Mouse (Mus musculus): Measurements from ENCODE around the gene Eif2b3. TPM values are rescaled to one million over a fixed set of nuclear protein-coding genes. Genes with fewer than 3 reads are reported as not detected.

The Eif2b3 gene
- polyA plus RNA-seq, 1 experiment from 2014 or later, result 44.1 TPM

DNA sequence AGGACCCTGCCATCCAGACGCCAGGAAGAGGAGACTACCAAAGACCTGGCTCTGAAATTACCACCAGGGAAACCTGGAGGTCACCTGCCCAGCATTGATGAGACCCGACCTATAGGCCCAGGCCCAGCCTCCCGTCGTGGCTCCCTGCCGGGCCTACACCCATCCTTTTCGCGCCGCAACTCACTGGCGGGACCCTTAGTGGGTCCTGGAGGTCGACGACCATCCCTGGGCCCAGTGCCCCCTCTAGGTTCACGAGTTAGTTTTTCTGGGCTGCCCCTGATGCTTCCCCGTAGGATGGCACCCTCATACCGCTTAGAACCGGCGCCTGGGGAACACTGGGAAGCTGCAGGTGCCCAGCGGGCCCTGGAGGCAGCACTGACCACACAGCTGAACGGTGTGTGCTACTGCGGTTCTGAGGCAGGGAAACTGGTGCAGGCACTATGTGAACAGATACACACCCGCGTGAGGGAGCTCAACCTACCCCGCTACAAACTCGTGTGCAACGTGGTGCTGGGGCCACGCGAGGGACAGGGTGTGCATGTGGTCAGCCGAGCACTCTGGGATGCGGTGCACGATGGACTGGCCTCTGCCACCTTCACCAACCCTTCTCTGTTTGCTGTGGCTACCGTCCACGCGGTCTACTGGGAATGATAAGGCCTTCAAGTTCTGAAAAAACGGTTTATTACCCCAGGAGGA is 108.9 kb downstream of the Eif2b3 start:
- peaks cover 22% of the 10 kb centered on the region for H3K36me3 ChIP-seq (replicated peaks)
- H3K27me3 ChIP-seq, result peaks cover 22% of the 10 kb centered on the region
- H3K4me1 ChIP-seq, result peaks cover 54% of the 10 kb centered on the region
- WGBS, result 92% methylated on average over 33 of the region's 33 CpGs
- H3K9ac ChIP-seq, result no peak overlapping the region
- H3K9me3 ChIP-seq, result no peaks in the 10 kb centered on the region
- ATAC-seq (ENCODE audit: low FRiP score), result no peak
- no peak overlapping the region for H3K4me3 ChIP-seq (replicated peaks)
- no peak overlapping the region for H3K27ac ChIP-seq
- H3K4me2 ChIP-seq, result no peak overlapping the region

DNA sequence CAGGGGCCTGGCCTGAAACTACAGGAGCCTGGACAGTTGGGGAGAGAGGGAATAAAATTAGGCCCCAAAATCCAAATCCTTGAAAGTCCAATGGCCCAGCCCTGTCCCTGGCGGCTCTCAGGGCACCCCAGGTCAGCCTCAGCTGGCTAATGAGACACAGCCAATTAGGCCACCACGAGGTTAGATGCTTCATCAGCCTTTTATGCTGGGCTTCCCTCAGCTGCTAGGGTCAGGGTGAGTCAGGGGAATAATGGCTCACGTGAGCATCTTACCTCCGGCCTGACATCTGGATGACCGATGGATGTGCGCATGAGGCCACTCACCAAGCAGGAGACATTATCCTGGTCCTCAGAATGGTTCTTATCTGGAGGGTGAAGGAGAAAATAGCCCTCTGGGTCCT is 111.6 kb downstream of the Eif2b3 start:
- no peaks in the 10 kb centered on the region for H3K9me3 ChIP-seq
- 33% methylated on average over 6 of the region's 6 CpGs for WGBS
- ATAC-seq (ENCODE audit: low FRiP score), result no peak
- H3K27ac ChIP-seq, result 0 out of 2 replicates have a peak overlapping the region, but pooled peaks have one; percentile 1
- peaks cover 22% of the 10 kb centered on the region for H3K36me3 ChIP-seq (replicated peaks)
- peaks cover 29% of the 10 kb centered on the region for H3K27me3 ChIP-seq
- H3K4me2 ChIP-seq, result peak overlapping the region; percentile 93; the same call in 1 of the 2 replicates
- peaks cover 48% of the 10 kb centered on the region for H3K4me1 ChIP-seq
- no peak overlapping the region for H3K9ac ChIP-seq
- no peak overlapping the region for H3K4me3 ChIP-seq (replicated peaks)

DNA sequence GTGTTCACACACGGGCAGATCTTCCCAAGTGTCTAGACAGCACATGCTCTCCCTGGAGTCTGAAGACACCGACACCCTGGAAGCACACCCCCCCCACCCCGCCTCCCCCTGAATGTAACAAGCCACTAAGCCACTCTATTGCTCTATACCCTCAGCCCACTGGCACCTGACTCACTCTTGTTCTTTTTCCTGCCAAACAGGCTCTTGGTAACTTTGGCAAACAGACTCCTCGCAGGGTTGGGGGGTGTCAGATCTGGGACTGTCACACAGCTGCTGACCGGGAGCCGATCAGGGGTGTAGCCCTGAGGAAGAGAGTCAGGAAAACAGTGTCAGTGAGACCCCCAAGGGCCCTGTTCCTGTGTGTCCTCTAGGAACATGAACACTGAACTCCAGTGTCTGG is 112.0 kb downstream of the Eif2b3 start:
- H3K4me2 ChIP-seq, result peak overlapping the region; percentile 93
- ATAC-seq (ENCODE audit: low FRiP score), result no peak
- H3K4me3 ChIP-seq (replicated peaks), result no peak overlapping the region
- 50% methylated on average over 6 of the region's 6 CpGs for WGBS
- no peaks in the 10 kb centered on the region for H3K9me3 ChIP-seq
- peak overlapping the region; percentile 83; the same call in 1 of the 2 replicates for H3K9ac ChIP-seq
- 0 out of 2 replicates have a peak overlapping the region, but pooled peaks have one; percentile 1 for H3K27ac ChIP-seq
- peaks cover 44% of the 10 kb centered on the region for H3K4me1 ChIP-seq
- H3K27me3 ChIP-seq, result peaks cover 31% of the 10 kb centered on the region
- H3K36me3 ChIP-seq (replicated peaks), result peaks cover 22% of the 10 kb centered on the region

DNA sequence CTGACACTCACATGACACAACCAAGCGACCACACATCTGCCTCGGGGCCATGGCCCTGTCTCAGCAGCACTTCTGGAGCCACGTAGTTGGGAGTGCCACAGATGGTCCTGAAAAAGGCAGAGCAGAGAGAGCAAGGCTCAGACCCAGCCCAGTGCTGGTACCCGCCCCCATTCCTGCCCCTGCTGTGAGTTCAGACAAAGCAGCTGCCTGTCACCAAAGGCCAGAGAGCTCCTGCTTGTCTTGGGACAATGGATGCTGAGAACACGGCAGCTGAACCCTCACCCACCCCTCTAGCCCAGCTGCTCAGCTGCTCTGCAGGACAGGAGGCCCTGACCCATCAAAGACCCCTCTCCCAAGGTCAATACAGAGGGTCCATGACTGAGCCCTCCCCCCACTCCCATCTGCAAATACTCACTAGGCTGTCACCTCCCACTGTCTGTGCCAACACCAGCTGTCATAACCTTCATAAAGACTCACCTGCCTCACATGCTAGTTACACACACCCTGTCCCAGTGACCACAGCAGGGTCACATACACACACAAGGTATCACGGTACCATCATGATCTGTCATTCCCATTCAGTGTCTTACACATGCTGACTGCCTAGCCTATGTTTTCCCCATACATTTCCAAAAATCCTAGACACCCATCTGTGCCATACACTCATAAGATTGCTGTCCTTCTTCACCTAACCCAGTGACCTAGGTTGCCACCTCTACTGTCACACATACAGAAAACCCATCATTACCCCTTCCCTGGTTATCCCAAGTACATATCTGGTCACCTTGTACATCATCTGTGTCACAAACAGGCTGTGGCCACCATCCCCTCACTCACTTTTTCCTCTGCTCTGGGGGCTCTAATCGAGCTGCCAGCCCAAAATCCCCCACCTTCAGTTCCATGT is 112.9 kb downstream of the Eif2b3 start:
- Histone ChIP-seq H3K36me3 (replicated peaks) (peaks cover 22% of the 10 kb centered on the region), H3K4me2 (peak overlapping the region; percentile 93), H3K4me3 (replicated peaks) (peak overlapping the region; percentile 87), H3K9me3 (no peaks in the 10 kb centered on the region), H3K4me1 (peaks cover 38% of the 10 kb centered on the region), H3K9ac (peak overlapping the region; percentile 83), H3K27ac (peak overlapping the region; percentile 69), H3K27me3 (peaks cover 31% of the 10 kb centered on the region)
- ATAC-seq (ENCODE audit: low FRiP score), result peak; percentile 52
- 3% methylated on average over 7 of the region's 7 CpGs for WGBS

DNA sequence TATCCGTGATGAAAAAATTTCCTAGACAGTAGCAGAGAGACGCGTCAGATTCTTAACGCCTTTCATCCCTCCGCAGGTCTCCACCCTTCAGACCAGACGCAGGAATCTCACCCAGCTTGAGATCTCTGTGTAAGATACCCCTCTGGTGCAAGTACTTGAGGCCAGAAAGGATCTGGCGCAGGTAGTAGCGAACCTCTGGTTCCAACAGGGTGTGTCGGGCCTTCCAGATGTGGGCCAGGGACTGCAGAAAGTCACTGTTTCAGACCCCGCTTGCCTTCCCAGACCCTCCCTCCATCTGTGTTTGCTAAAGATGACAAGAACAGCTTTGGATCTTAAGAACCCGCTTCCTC is 113.6 kb downstream of the Eif2b3 start:
- H3K4me1 ChIP-seq, result peaks cover 38% of the 10 kb centered on the region

DNA sequence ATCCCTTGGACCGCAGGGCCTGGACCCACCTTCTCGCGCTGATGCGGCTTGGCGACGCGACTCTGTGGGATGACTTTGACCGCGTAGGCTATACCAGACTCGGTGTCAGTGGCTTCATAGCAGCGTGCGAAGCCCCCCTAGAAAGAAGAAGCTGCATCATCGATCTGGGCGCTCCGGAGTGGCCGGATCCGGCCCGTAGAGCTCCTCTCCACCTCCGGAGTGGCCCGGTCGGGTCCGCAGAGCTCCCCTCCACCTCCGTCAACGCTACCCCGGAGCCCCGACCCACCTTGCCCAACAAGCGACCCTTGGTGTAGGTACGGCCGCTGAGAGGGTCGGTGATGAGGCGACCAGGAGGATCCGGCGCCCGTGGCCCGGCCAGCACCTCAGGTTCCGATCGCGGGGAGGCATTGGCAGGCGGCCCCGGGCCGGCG is 114.2 kb downstream of the Eif2b3 start:
- peaks cover 38% of the 10 kb centered on the region for H3K4me1 ChIP-seq
- under 1% methylated on average over 41 of the region's 42 CpGs for WGBS
- peak overlapping the region; percentile 59; the same call in 1 of the 2 replicates for H3K27ac ChIP-seq
- H3K9ac ChIP-seq, result peak overlapping the region; percentile 83
- peaks cover 18% of the 10 kb centered on the region for H3K36me3 ChIP-seq (replicated peaks)
- ATAC-seq (ENCODE audit: low FRiP score), result peak; percentile 40
- H3K9me3 ChIP-seq, result no peaks in the 10 kb centered on the region
- peak overlapping the region; percentile 93 for H3K4me2 ChIP-seq
- H3K4me3 ChIP-seq (replicated peaks), result peak overlapping the region; percentile 87
- H3K27me3 ChIP-seq, result peaks cover 31% of the 10 kb centered on the region

More for the DNA sequence above, 113.6 kb downstream of the Eif2b3 start:
- H3K9me3 ChIP-seq, result no peaks in the 10 kb centered on the region
- H3K9ac ChIP-seq, result peak overlapping the region; percentile 83
- H3K4me2 ChIP-seq, result peak overlapping the region; percentile 93
- peak overlapping the region; percentile 87 for H3K4me3 ChIP-seq (replicated peaks)
- WGBS, result 5% methylated on average over 11 of the region's 11 CpGs
- H3K36me3 ChIP-seq (replicated peaks), result peaks cover 22% of the 10 kb centered on the region
- H3K27ac ChIP-seq, result no peak overlapping the region
- no peak for ATAC-seq (ENCODE audit: low FRiP score)
- peaks cover 31% of the 10 kb centered on the region for H3K27me3 ChIP-seq

DNA sequence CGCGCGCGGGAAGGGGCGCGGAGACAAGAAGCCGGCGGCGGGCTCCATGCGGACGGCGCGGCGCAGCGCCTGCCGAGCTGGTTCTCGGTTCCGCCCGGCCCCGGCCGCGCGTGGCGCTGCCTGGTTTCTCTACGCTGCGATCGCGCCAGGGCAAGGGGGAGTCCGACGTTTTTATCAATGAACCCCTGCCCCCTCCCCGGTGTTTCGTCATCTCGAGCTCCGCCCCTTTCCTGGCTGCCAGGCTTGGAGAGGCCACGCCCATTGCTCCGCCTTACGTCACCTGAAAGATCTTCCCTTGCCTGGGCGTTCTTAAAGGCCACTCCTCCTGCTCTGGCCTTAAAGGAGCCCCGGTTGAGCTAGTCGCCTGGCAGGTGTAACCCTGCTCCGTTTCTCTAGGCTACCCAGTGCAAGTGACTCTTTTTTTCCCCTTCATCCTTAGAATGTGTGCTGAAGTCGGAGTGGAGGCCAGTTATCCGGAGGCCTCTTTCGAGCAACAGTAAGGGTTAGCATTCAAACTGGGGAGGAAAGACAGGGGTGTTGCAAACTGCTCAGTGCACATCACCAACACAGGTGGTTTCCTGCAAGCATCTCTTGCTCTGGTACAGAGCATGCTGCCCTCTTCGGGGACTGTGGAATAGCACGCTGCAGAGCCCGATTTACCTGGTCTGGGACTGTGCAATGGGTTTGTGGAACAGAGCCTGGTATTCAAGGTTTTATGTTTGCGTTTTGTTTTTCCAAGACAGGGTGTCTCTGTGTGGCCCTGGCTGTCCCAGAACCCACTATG is 114.8 kb downstream of the Eif2b3 start, which contains the start of gene Plk3:
Gene Plk3 (minus strand): TSS at position 147 of the 784 bp plus-strand sequence.
- Histone ChIP-seq H3K4me2 (peak within 1 kb of the TSS; percentile 93), H3K4me1 (peaks cover 38% of the 10 kb centered on the region), H3K9me3 (no peaks in the 10 kb centered on the region), H3K9ac (peak within 1 kb of the TSS; percentile 83), H3K4me3 (replicated peaks) (peak within 1 kb of the TSS; percentile 87), H3K27me3 (peaks cover 31% of the 10 kb centered on the region), H3K27ac (peak within 1 kb of the TSS; percentile 59; the same call in 1 of the 2 replicates), H3K36me3 (replicated peaks) (peaks cover 11% of the 10 kb centered on the region)
- ATAC-seq (ENCODE audit: low FRiP score), result peak; percentile 90
- 1% methylated on average over 46 of the region's 48 CpGs for WGBS

DNA sequence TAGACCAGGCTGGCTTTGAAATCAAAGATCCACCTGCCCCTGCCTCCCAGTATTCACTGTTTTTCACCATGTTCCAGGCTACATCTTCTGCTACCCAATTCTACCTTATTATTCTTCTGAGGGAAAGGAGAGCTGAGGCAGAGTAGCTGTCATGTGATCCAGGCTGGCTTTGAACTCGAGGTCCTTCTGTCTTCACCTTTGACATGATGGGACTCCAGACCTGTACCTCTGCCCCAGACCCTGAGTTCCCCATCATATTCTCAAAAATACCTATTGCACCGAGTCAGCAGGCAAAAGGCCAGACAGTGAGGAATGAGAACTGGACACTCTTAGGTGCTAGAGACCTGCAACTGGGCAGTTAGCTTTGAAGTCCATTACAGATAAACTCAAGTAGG is 115.4 kb downstream of the Eif2b3 start:
- Histone ChIP-seq H3K4me3 (replicated peaks) (no peak overlapping the region; the same call in 1 of the 2 replicates), H3K9me3 (no peaks in the 10 kb centered on the region), H3K4me1 (peaks cover 38% of the 10 kb centered on the region), H3K27me3 (peaks cover 31% of the 10 kb centered on the region), H3K27ac (no peak overlapping the region), H3K9ac (no peak overlapping the region), H3K4me2 (peak overlapping the region; percentile 93), H3K36me3 (replicated peaks) (peaks cover 8% of the 10 kb centered on the region; the same call in 1 of the 2 replicates)
- ATAC-seq (ENCODE audit: low FRiP score), result no peak
- WGBS, result 43% methylated on average over 2 of the region's 2 CpGs

DNA sequence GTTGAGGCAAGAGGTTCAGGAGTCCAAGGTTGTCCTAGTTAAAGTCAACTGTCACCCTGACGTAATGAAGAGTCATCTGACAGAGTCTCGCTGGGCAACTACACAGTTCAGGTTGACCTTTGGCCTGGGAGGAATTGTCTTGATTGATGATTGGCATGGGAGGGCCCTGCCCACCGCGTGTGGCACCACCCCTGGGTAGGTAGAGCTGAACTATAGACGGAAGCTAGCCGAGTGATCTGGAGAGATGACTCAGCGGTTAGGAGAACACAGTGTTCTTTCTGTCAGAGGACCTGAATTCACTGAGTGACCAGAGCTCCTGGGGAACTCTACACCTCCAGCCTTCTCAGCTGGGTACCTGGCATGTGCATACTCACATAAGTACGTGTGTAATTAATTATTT is 116.8 kb downstream of the Eif2b3 start:
- Histone ChIP-seq H3K27me3 (peaks cover 24% of the 10 kb centered on the region), H3K27ac (no peak overlapping the region), H3K4me2 (no peak overlapping the region), H3K9ac (no peak overlapping the region), H3K9me3 (no peaks in the 10 kb centered on the region), H3K36me3 (replicated peaks) (no peaks in the 10 kb centered on the region), H3K4me1 (peaks cover 28% of the 10 kb centered on the region), H3K4me3 (replicated peaks) (no peak overlapping the region)
- ATAC-seq (ENCODE audit: low FRiP score), result no peak
- 37% methylated on average over 8 of the region's 8 CpGs for WGBS
